Mouse (Mus musculus): Measurements from ENCODE around the gene Rab36. TPM values are rescaled to one million over a fixed set of nuclear protein-coding genes. Genes with fewer than 3 reads are reported as not detected.
"Not testable (repeated sequence)": the region's sequence is repeated elsewhere in the genome, so short reads cannot be mapped to it uniquely, and the experiment has no call there.

The Rab36 gene
- total and polyA plus RNA-seq, 2 experiments = 0.18 to 0.70 TPM

- Histone ChIP-seq H3K36me3 (ENCODE audit: control insufficient read depth, insufficient read depth, low read length) (no peaks in the 10 kb centered on the region), H3K9ac (ENCODE audit: low read depth, low read length) (no peak overlapping the region), H3K4me3 (ENCODE audit: insufficient read depth, low read depth, low read length) (no peak overlapping the region), H3K79me2 (ENCODE audit: control insufficient read depth, insufficient read depth, low read length) (no peaks in the 10 kb centered on the region), H3K4me1 (ENCODE audit: control insufficient read depth, insufficient read depth, low read length) (peaks cover 13% of the 10 kb centered on the region), H3K27ac (replicated peaks; ENCODE audit: insufficient read depth, low read depth, low read length) (no peak overlapping the region), H3K27me3 (ENCODE audit: control insufficient read depth, insufficient read depth, low read length) (no peaks in the 10 kb centered on the region)
- DNase-seq (ENCODE audit: extremely low read depth, low read depth, low spot score) = no peak
- 46% methylated on average over 3 of the region's 3 CpGs for WGBS
- TF ChIP-seq CTCF (IDR thresholded peaks at IDR 0.05; ENCODE audit: low read depth, low read length) = no peak
- no peak for TF ChIP-seq POLR2A (IDR thresholded peaks at IDR 0.05; ENCODE audit: extremely low read depth, insufficient read depth, low read length)
Observed at GRCm38 (mm10) chr10:75030234-75030633, 6.6 kb upstream of the Rab36 start.

- no peak overlapping the region for H3K4me3 ChIP-seq (ENCODE audit: insufficient read depth, low read depth, low read length)
Observed at GRCm38 (mm10) chr10:75031345-75032114, 5.3 kb upstream of the Rab36 start.

GRCm38 (mm10) chr10:75032395-75032794, 4.5 kb upstream of the Rab36 start, which contains the start of gene Rsph14:
Rsph14 (minus strand) TSS chr10:75032586.
- no peak within 1 kb of the TSS for H3K9ac ChIP-seq (ENCODE audit: low read depth, low read length)
- no peak for TF ChIP-seq CTCF (IDR thresholded peaks at IDR 0.05; ENCODE audit: low read depth, low read length)
- no peak for TF ChIP-seq POLR2A (IDR thresholded peaks at IDR 0.05; ENCODE audit: extremely low read depth, insufficient read depth, low read length)
- no peaks in the 10 kb centered on the region for H3K36me3 ChIP-seq (ENCODE audit: control insufficient read depth, insufficient read depth, low read length)
- peak; percentile 86 for DNase-seq (ENCODE audit: extremely low read depth, low read depth, low spot score)
- no peak within 1 kb of the TSS for H3K27ac ChIP-seq (replicated peaks; ENCODE audit: insufficient read depth, low read depth, low read length)
- no peaks in the 10 kb centered on the region for H3K27me3 ChIP-seq (ENCODE audit: control insufficient read depth, insufficient read depth, low read length)
- 24% methylated on average over 10 of the region's 10 CpGs for WGBS
- H3K4me1 ChIP-seq (ENCODE audit: control insufficient read depth, insufficient read depth, low read length) = peaks cover 16% of the 10 kb centered on the region
- no peaks in the 10 kb centered on the region for H3K79me2 ChIP-seq (ENCODE audit: control insufficient read depth, insufficient read depth, low read length)
- H3K4me3 ChIP-seq (ENCODE audit: insufficient read depth, low read depth, low read length) = no peak within 1 kb of the TSS

More at GRCm38 (mm10) chr10:75031345-75032114, 5.3 kb upstream of the Rab36 start:
- TF ChIP-seq POLR2A (IDR thresholded peaks at IDR 0.05; ENCODE audit: extremely low read depth, insufficient read depth, low read length) (no peak), CTCF (IDR thresholded peaks at IDR 0.05; ENCODE audit: low read depth, low read length) (no peak)
- 62% methylated on average over 5 of the region's 5 CpGs for WGBS
- no peaks in the 10 kb centered on the region for H3K79me2 ChIP-seq (ENCODE audit: control insufficient read depth, insufficient read depth, low read length)
- no peaks in the 10 kb centered on the region for H3K36me3 ChIP-seq (ENCODE audit: control insufficient read depth, insufficient read depth, low read length)
- no peak overlapping the region for H3K9ac ChIP-seq (ENCODE audit: low read depth, low read length)
- H3K4me1 ChIP-seq (ENCODE audit: control insufficient read depth, insufficient read depth, low read length) = peaks cover 13% of the 10 kb centered on the region
- H3K27me3 ChIP-seq (ENCODE audit: control insufficient read depth, insufficient read depth, low read length) = no peaks in the 10 kb centered on the region
- no peak for DNase-seq (ENCODE audit: extremely low read depth, low read depth, low spot score)
- H3K27ac ChIP-seq (replicated peaks; ENCODE audit: insufficient read depth, low read depth, low read length) = no peak overlapping the region

- H3K79me2 ChIP-seq (ENCODE audit: control insufficient read depth, insufficient read depth, low read length); H3K27ac ChIP-seq (replicated peaks; ENCODE audit: insufficient read depth, low read depth, low read length); H3K9ac ChIP-seq (ENCODE audit: low read depth, low read length); H3K27me3 ChIP-seq (ENCODE audit: control insufficient read depth, insufficient read depth, low read length); DNase-seq (ENCODE audit: extremely low read depth, low read depth, low spot score); H3K36me3 ChIP-seq (ENCODE audit: control insufficient read depth, insufficient read depth, low read length); H3K4me3 ChIP-seq (ENCODE audit: insufficient read depth, low read depth, low read length): not testable (repeated sequence)
- WGBS = 7% methylated on average over 1 of the region's 1 CpGs
- H3K4me1 ChIP-seq (ENCODE audit: control insufficient read depth, insufficient read depth, low read length) = peaks cover 17% of the 10 kb centered on the region
Observed at GRCm38 (mm10) chr10:75042060-75042459, 5.2 kb downstream of the Rab36 start.

- Histone ChIP-seq H3K36me3 (ENCODE audit: control insufficient read depth, insufficient read depth, low read length) (no peaks in the 10 kb centered on the region), H3K79me2 (ENCODE audit: control insufficient read depth, insufficient read depth, low read length) (no peaks in the 10 kb centered on the region), H3K27me3 (ENCODE audit: control insufficient read depth, insufficient read depth, low read length) (no peaks in the 10 kb centered on the region), H3K9ac (ENCODE audit: low read depth, low read length) (no peak overlapping the region), H3K27ac (replicated peaks; ENCODE audit: insufficient read depth, low read depth, low read length) (no peak overlapping the region), H3K4me1 (ENCODE audit: control insufficient read depth, insufficient read depth, low read length) (peaks cover 17% of the 10 kb centered on the region), H3K4me3 (ENCODE audit: insufficient read depth, low read depth, low read length) (no peak overlapping the region)
- no peak for DNase-seq (ENCODE audit: extremely low read depth, low read depth, low spot score)
- TF ChIP-seq CTCF (IDR thresholded peaks at IDR 0.05; ENCODE audit: low read depth, low read length) = no peak
- TF ChIP-seq POLR2A (IDR thresholded peaks at IDR 0.05; ENCODE audit: extremely low read depth, insufficient read depth, low read length) = no peak
- 41% methylated on average over 7 of the region's 7 CpGs for WGBS
Observed at GRCm38 (mm10) chr10:75044459-75044858, 7.6 kb downstream of the Rab36 start.

GRCm38 (mm10) chr10:75045831-75046230, 9.0 kb downstream of the Rab36 start:
- peak overlapping the region; percentile 85 for H3K27ac ChIP-seq (replicated peaks; ENCODE audit: insufficient read depth, low read depth, low read length)
- H3K36me3 ChIP-seq (ENCODE audit: control insufficient read depth, insufficient read depth, low read length) = no peaks in the 10 kb centered on the region
- 29% methylated on average over 15 of the region's 15 CpGs for WGBS
- H3K27me3 ChIP-seq (ENCODE audit: control insufficient read depth, insufficient read depth, low read length) = no peaks in the 10 kb centered on the region
- no peaks in the 10 kb centered on the region for H3K79me2 ChIP-seq (ENCODE audit: control insufficient read depth, insufficient read depth, low read length)
- DNase-seq (ENCODE audit: extremely low read depth, low read depth, low spot score) = peak; percentile 83
- H3K4me1 ChIP-seq (ENCODE audit: control insufficient read depth, insufficient read depth, low read length) = peaks cover 20% of the 10 kb centered on the region
- H3K9ac ChIP-seq (ENCODE audit: low read depth, low read length) = peak overlapping the region; percentile 20; the same call in 1 of the 2 replicates
- TF ChIP-seq POLR2A (IDR thresholded peaks at IDR 0.05; ENCODE audit: extremely low read depth, insufficient read depth, low read length) (no peak), CTCF (IDR thresholded peaks at IDR 0.05; ENCODE audit: low read depth, low read length) (0 out of 2 replicates have a peak, but pooled peaks have one; percentile 4)
- H3K4me3 ChIP-seq (ENCODE audit: insufficient read depth, low read depth, low read length) = no peak overlapping the region
